Mouse (Mus musculus) erythroblast, embryonic 14.5 days (primary cell): Measurements from ENCODE around the gene Mbtps1.

Experiments used
- GATA1 ChIP-seq: IDR thresholded peaks from 2 replicates; pipeline ENCODE4 v1.6.1; 2012; ENCODE audit warnings: low read length, inconsistent platforms, mixed read lengths
- TAL1 ChIP-seq: IDR thresholded peaks from 3 replicates; pipeline ENCODE4 v1.6.1; 2012; ENCODE audit warnings: low read length, inconsistent platforms, mixed read lengths

GRCm38 (mm10) chr8:119588844-119589243 lies 30.3 kb upstream of the Mbtps1 start:
- TF ChIP-seq TAL1 = no peak
- no peak for TF ChIP-seq GATA1
